Mouse (Mus musculus) forebrain, embryonic 16.5 days (tissue): Measurements from ENCODE around the gene Rap1gap2. TPM values are rescaled to one million over a fixed set of nuclear protein-coding genes. Genes with fewer than 3 reads are reported as not detected.
A peak's percentile ranks its signal among the peaks of the same experiment; 100 is the strongest.

ENCODE experiments used
- ATAC-seq: fragments of 200-750 bp; cut with Nextera tagmentation; 2 replicates; pipeline ENCODE4 v1.8.0; 2017; ENCODE audit warnings: mild to moderate bottlenecking, moderate library complexity
- H3K27ac ChIP-seq: fragments of 300-500 bp; sonication (generic); 2 replicates; pipeline ENCODE4 v1.5.1; 2014; ENCODE audit warnings: low read length, control low read depth
- H3K27me3 ChIP-seq: fragments of 300-500 bp; sonication (generic); replicated peaks from 2 replicates; pipeline ENCODE4 v1.6.1; 2014; ENCODE audit warnings: low read length; ENCODE audit not compliant: control insufficient read depth, insufficient read depth
- H3K36me3 ChIP-seq: fragments of 300-500 bp; sonication (generic); 2 replicates; pipeline ENCODE4 v1.6.1; 2014; ENCODE audit not compliant: control insufficient read depth, insufficient read depth
- H3K4me1 ChIP-seq: fragments of 300-500 bp; sonication (generic); replicated peaks from 2 replicates; pipeline ENCODE4 v1.6.1; 2014; ENCODE audit warnings: low read length; ENCODE audit not compliant: control insufficient read depth, insufficient read depth
- H3K4me2 ChIP-seq: fragments of 300-500 bp; sonication (generic); 2 replicates; pipeline ENCODE4 v1.6.1; 2014; ENCODE audit warnings: mild to moderate bottlenecking, low read length, control low read depth
- H3K4me3 ChIP-seq: fragments of 300-500 bp; sonication (generic); replicated peaks from 2 replicates; pipeline ENCODE4 v1.5.1; 2014; ENCODE audit warnings: mild to moderate bottlenecking, low read length, control low read depth
- H3K9ac ChIP-seq: fragments of 300-500 bp; sonication (generic); replicated peaks from 2 replicates; pipeline ENCODE4 v1.6.1; 2014; ENCODE audit warnings: low read depth, low read length, control low read depth
- H3K9me3 ChIP-seq: fragments of 300-500 bp; sonication (generic); 2 replicates; pipeline ENCODE4 v1.6.1; 2016; ENCODE audit warnings: low read length; ENCODE audit not compliant: control insufficient read depth
- WGBS: fragments of 180-500 bp; shearing (Covaris S2); extraction: QIAGEN DNeasy Blood & Tissue Kit; methylation state at CpG from one replicate; pipeline ENCODE4 v1.1.7; 2014; 5-methylcytosine and 5-hydroxymethylcytosine counted together
- polyA plus RNA-seq: library from polyadenylated mRNA; unstranded; fragments of >200 nt; fragmentation: Nextera tagmentation; extraction: Ambion mirVana; gene quantifications from 2 replicates; pipeline ENCODE4 v1.2.1, GENCODE M21; 2015

The Rap1gap2 gene
- polyA plus RNA-seq, 1 experiment from 2014 or later: 12.9 TPM

DNA sequence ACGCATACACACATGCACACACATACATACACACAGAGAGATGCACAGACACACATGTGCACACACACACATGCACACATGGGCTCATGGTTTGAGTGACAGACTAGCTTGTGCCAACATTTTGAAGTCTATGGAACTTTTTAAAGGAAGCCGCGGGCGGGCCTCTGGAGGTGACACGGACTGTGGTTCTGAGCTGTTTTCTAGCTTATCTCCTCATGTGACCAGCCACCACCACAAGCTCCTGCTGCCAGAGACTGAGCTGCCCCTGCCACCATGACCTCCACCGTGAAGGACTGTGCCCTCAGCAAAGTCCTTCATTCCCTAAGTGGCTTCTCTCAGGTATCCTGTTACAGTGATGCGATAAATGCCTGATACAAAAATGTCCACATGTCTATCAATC is 76.3 kb downstream of the Rap1gap2 start:
- Histone ChIP-seq H3K4me1 (no peaks in the 10 kb centered on the region), H3K27me3 (no peaks in the 10 kb centered on the region), H3K36me3 (no peaks in the 10 kb centered on the region), H3K4me2 (no peak overlapping the region), H3K9ac (no peak overlapping the region), H3K4me3 (no peak overlapping the region), H3K9me3 (no peaks in the 10 kb centered on the region), H3K27ac (no peak overlapping the region)
- WGBS: 88% methylated on average over 7 of the region's 7 CpGs
- no peak for ATAC-seq

- 88% methylated on average over 2 of the region's 2 CpGs for WGBS
Measured at GRCm38 (mm10) chr11:74533050-74533449, 77.7 kb downstream of the Rap1gap2 start.

DNA sequence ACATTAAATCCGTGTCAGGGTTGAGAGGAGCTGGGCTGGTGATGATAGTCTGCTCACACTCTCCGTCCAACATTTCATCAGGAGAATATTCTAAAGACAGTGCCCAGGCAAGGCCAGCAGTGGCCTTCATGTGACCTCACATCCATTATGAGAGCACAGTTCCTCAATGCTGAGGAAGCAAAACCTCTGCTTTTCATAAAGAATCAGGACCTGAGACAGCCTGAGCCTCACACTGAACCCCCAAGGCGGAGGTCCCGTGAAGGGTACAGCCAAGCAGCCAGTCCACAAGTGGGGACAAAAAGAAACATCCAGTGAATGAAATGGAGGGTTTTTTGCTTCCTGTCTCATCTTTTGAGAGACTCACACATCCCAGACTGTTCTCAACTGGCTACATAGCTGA is 78.3 kb downstream of the Rap1gap2 start:
- no peaks in the 10 kb centered on the region for H3K27me3 ChIP-seq
- no peak overlapping the region for H3K9ac ChIP-seq
- no peak for ATAC-seq
- H3K36me3 ChIP-seq: no peaks in the 10 kb centered on the region
- no peak overlapping the region for H3K4me3 ChIP-seq
- H3K4me2 ChIP-seq: no peak overlapping the region
- no peaks in the 10 kb centered on the region for H3K9me3 ChIP-seq
- H3K4me1 ChIP-seq: no peaks in the 10 kb centered on the region
- no peak overlapping the region for H3K27ac ChIP-seq
- 77% methylated on average over 4 of the region's 4 CpGs for WGBS

More at GRCm38 (mm10) chr11:74533050-74533449, 77.7 kb downstream of the Rap1gap2 start:
- Histone ChIP-seq H3K4me3 (no peak overlapping the region), H3K27ac (no peak overlapping the region), H3K36me3 (no peaks in the 10 kb centered on the region), H3K9me3 (no peaks in the 10 kb centered on the region), H3K4me1 (no peaks in the 10 kb centered on the region), H3K4me2 (no peak overlapping the region), H3K27me3 (no peaks in the 10 kb centered on the region), H3K9ac (no peak overlapping the region)
- no peak for ATAC-seq

DNA sequence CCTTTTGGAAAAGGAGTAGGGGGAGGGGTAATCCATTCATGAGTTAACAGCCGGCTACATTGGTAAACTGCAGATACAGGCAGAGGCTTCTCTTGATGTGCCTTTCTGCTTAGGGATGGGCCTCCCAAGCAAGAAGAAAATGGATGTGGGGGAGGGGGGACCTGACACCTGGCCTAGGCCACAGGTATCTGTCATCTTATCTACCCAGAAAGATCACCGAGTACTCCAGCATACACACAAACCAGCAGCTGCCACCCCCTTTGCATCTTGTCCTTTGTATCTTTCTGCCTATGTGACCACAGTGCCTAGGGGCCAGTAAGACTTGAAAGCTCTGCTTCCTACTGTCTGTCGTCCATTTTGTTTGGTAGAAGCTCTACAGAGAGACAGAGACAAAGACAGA is 79.0 kb downstream of the Rap1gap2 start:
- Histone ChIP-seq H3K27ac (no peak overlapping the region), H3K4me2 (no peak overlapping the region), H3K36me3 (no peaks in the 10 kb centered on the region), H3K27me3 (no peaks in the 10 kb centered on the region), H3K9ac (no peak overlapping the region), H3K9me3 (no peaks in the 10 kb centered on the region), H3K4me1 (0 out of 2 replicates have a peak, but pooled peaks cover 3% of the 10 kb centered on the region), H3K4me3 (no peak overlapping the region)
- WGBS: 22% methylated on average over 3 of the region's 3 CpGs
- ATAC-seq: no peak

- Histone ChIP-seq H3K4me2 (no peak overlapping the region), H3K27ac (no peak overlapping the region), H3K9me3 (no peaks in the 10 kb centered on the region), H3K27me3 (no peaks in the 10 kb centered on the region; the same call in 1 of the 2 replicates), H3K9ac (no peak overlapping the region), H3K4me3 (no peak overlapping the region), H3K36me3 (no peaks in the 10 kb centered on the region), H3K4me1 (0 out of 2 replicates have a peak, but pooled peaks cover 4% of the 10 kb centered on the region)
- ATAC-seq: no peak
- 52% methylated on average over 4 of the region's 4 CpGs for WGBS
Measured at GRCm38 (mm10) chr11:74529803-74530202, 80.9 kb downstream of the Rap1gap2 start.

DNA sequence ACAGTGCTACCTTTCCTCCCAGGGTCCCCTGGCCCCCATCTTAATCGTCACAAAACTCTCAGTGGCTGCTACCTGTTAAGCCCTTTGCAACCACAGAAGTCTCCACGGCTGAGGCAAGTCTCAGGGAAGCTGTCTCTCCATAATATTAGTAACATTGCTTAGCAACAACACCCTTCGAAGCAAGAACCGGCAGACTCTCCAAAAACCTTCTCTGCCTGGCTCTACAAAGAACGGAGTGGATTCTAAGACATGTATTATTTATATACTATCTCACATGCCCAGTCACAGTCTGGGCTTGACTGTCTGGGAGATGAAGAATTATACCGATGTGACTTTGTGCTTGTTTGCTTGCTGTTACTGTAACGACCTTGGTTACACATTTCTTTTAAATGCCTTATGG is 83.2 kb downstream of the Rap1gap2 start:
- no peak for ATAC-seq
- Histone ChIP-seq H3K27me3 (peaks cover 8% of the 10 kb centered on the region), H3K36me3 (no peaks in the 10 kb centered on the region), H3K9ac (no peak overlapping the region), H3K9me3 (no peaks in the 10 kb centered on the region), H3K27ac (no peak overlapping the region), H3K4me1 (peaks cover 11% of the 10 kb centered on the region), H3K4me3 (no peak overlapping the region), H3K4me2 (no peak overlapping the region)
- 58% methylated on average over 7 of the region's 7 CpGs for WGBS

DNA sequence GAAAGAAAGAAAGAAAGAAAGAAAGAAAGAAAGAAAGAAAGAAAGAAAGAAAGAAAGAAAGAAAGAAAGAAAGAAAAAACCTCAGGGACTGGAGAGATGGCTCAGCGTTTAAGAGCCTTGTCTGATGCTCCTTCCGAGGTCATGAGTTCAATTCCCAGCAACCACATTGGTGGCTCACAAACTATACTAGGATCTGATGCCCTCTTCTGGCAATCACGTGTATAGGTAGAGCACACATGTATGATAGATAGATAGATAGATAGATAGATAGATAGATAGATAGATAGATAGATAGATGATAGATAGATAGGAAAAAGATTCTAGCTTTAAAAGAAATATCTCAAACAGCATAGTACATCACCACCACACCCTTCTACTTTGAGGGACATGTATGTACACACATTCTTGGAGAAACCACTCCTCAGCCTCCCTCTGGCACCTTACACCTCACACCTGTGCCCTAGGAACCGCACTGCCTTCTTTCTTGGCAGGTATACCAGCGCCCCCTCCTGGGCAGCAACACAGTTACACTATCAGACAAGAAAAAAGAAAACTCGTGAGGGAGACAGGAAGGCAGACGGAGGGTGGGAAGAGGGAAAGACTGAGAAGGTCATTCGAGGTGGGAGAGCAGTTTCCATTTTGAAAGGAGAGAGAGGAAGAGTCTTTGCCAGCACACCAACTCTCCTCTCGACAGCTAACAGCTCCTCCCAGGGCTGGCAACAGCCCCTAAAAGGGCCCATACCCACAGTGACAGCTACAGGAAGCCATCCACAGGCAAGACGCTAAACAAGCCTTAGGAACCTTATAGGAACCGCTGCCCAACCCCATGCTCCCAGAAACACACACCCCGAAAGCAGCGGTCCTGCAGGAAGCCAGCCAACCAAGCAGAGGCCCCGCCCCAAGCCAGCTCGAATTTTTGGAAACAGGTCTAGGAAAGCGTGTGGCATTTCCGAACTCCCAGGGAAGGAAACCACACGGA is 84.2 kb downstream of the Rap1gap2 start:
- no peak overlapping the region for H3K9ac ChIP-seq
- no peaks in the 10 kb centered on the region for H3K36me3 ChIP-seq
- H3K4me3 ChIP-seq: no peak overlapping the region
- H3K4me2 ChIP-seq: peak overlapping the region; percentile 24; the same call in 1 of the 2 replicates
- H3K27me3 ChIP-seq: peaks cover 8% of the 10 kb centered on the region
- WGBS: 17% methylated on average over 18 of the region's 18 CpGs
- ATAC-seq: no peak
- peaks cover 16% of the 10 kb centered on the region for H3K4me1 ChIP-seq
- H3K9me3 ChIP-seq: no peaks in the 10 kb centered on the region
- no peak overlapping the region for H3K27ac ChIP-seq

DNA sequence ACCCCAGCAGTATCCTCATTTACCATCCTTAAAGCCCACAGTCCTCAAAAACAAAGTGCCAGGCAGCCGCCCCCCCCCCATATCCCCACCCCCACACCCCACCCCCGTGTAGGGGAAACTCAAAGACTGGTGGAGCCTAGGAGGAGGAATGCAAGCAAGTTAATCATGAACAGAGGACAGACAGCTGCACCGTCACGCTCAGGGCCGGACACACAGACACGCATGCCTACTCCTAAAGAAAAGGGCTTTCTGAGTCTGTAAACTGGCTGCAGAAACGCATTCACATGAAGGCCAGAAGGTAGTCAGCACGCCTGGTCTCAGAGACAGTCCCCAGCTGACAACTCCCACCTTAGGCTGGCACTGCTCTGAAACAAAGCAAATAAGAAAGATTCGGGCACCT is 85.1 kb downstream of the Rap1gap2 start:
- peaks cover 8% of the 10 kb centered on the region for H3K27me3 ChIP-seq
- H3K4me2 ChIP-seq: no peak overlapping the region
- peaks cover 16% of the 10 kb centered on the region for H3K4me1 ChIP-seq
- H3K9ac ChIP-seq: no peak overlapping the region
- no peak for ATAC-seq
- 63% methylated on average over 9 of the region's 9 CpGs for WGBS
- H3K27ac ChIP-seq: no peak overlapping the region
- no peak overlapping the region for H3K4me3 ChIP-seq
- no peaks in the 10 kb centered on the region for H3K9me3 ChIP-seq
- H3K36me3 ChIP-seq: no peaks in the 10 kb centered on the region

GRCm38 (mm10) chr11:74525205-74525604 is 85.5 kb downstream of the Rap1gap2 start:
- no peak for ATAC-seq
- WGBS: 89% methylated on average over 7 of the region's 7 CpGs
- H3K27me3 ChIP-seq: peaks cover 8% of the 10 kb centered on the region
- H3K27ac ChIP-seq: no peak overlapping the region
- H3K9me3 ChIP-seq: no peaks in the 10 kb centered on the region
- no peak overlapping the region for H3K9ac ChIP-seq
- H3K4me2 ChIP-seq: no peak overlapping the region
- H3K4me1 ChIP-seq: peaks cover 16% of the 10 kb centered on the region
- no peak overlapping the region for H3K4me3 ChIP-seq
- no peaks in the 10 kb centered on the region for H3K36me3 ChIP-seq
